Mouse (Mus musculus) lung, adult 10 weeks (tissue): ENCODE data around the gene Hp1bp3. TPM values are rescaled to one million over a fixed set of nuclear protein-coding genes. Genes with fewer than 3 reads are reported as not detected.

Experiments used
- polyA plus RNA-seq: library from polyadenylated mRNA; stranded (reverse); fragments of 350-450 nt; fragmentation: Illumina TruSeq; extraction: RNeasy Lipid Tissue Mini Kit (QIAGEN cat#74804); gene quantifications from one replicate; pipeline ENCODE4 v1.2.3, GENCODE M21; 2014; ENCODE audit warnings: low read depth, low replicate concordance; ENCODE audit not compliant: insufficient read depth

Gene Hp1bp3
- polyA plus RNA-seq = 80.4 TPM

GRCm38 (mm10) chr4:138216200-138216890 is at the start of gene Hp1bp3:
Gene Hp1bp3, plus strand, starts transcription at chr4:138216296.

GRCm38 (mm10) chr4:138250088-138250960 is 34.2 kb downstream of the Hp1bp3 start, which contains the start of the genes Sh2d5 and Kif17:
Gene Sh2d5, plus strand, starts transcription at chr4:138250403.
Gene Kif17, plus strand, starts transcription at chr4:138250435.

Other genes with a start within 250 kb of the Hp1bp3 start
- gene Eif4g3, start 223.3 kb upstream of the Hp1bp3 start, polyA plus RNA-seq = 20.2 TPM
- not detected for gene Sh2d5, start 34.1 kb downstream of the Hp1bp3 start, polyA plus RNA-seq
- gene Kif17, start 34.1 kb downstream of the Hp1bp3 start, polyA plus RNA-seq = 0.30 TPM
- 111 TPM for gene Ddost, start 88.4 kb downstream of the Hp1bp3 start, polyA plus RNA-seq
- gene Pink1, start 110.0 kb downstream of the Hp1bp3 start, polyA plus RNA-seq = 155 TPM
- gene Cda, start 151.7 kb downstream of the Hp1bp3 start, polyA plus RNA-seq = 5.6 TPM
- not detected for gene Fam43b, start 180.2 kb downstream of the Hp1bp3 start, polyA plus RNA-seq
- 10.8 TPM for gene Mul1, start 218.4 kb downstream of the Hp1bp3 start, polyA plus RNA-seq
- 21.5 TPM for gene Camk2n1, start 238.0 kb downstream of the Hp1bp3 start, polyA plus RNA-seq